Mouse (Mus musculus) liver, embryonic 16.5 days (tissue): ENCODE data around the gene Gm28048. TPM values are rescaled to one million over a fixed set of nuclear protein-coding genes. Genes with fewer than 3 reads are reported as not detected.
A peak's percentile ranks its signal among the peaks of the same experiment; 100 is the strongest.

Experiments
- ATAC-seq: fragments of 200-750 bp; cut with Nextera tagmentation; 2 replicates; pipeline ENCODE4 v1.8.0; 2017; ENCODE audit warnings: low read depth, mild to moderate bottlenecking, moderate number of reproducible peaks, moderate library complexity
- H3K27ac ChIP-seq: fragments of 300-500 bp; sonication (generic); 2 replicates; pipeline ENCODE4 v1.5.1; 2014; ENCODE audit warnings: mild to moderate bottlenecking, low read length
- H3K27me3 ChIP-seq: fragments of 300-500 bp; sonication (generic); 2 replicates; pipeline ENCODE4 v1.6.1; 2014; ENCODE audit warnings: low read depth, low read length, mixed read lengths; ENCODE audit not compliant: control insufficient read depth, insufficient read depth
- H3K36me3 ChIP-seq: fragments of 300-500 bp; sonication (generic); 2 replicates; pipeline ENCODE4 v1.6.1; 2014; ENCODE audit warnings: mild to moderate bottlenecking; ENCODE audit not compliant: control insufficient read depth, insufficient read depth
- H3K4me1 ChIP-seq: fragments of 300-500 bp; sonication (generic); 2 replicates; pipeline ENCODE4 v1.6.1; 2014; ENCODE audit warnings: low read depth, low read length, mixed read lengths; ENCODE audit not compliant: control insufficient read depth
- H3K4me2 ChIP-seq: fragments of 300-500 bp; sonication (generic); 2 replicates; pipeline ENCODE4 v1.6.1; 2014; ENCODE audit warnings: low read depth, low read length, mixed read lengths
- H3K4me3 ChIP-seq: fragments of 300-500 bp; sonication (generic); 2 replicates; pipeline ENCODE4 v1.5.1; 2014; ENCODE audit warnings: low read depth, mild to moderate bottlenecking, low read length
- H3K9ac ChIP-seq: fragments of 300-500 bp; sonication (generic); 2 replicates; pipeline ENCODE4 v1.6.1; 2014; ENCODE audit warnings: low read depth, low read length
- H3K9me3 ChIP-seq: fragments of 300-500 bp; sonication (generic); replicated peaks from 2 replicates; pipeline ENCODE4 v1.6.1; 2016; ENCODE audit warnings: low read length; ENCODE audit not compliant: control insufficient read depth
- WGBS: fragments of 180-500 bp; shearing (Covaris S2); extraction: QIAGEN DNeasy Blood & Tissue Kit; methylation state at CpG from one replicate; pipeline ENCODE4 v1.1.7; 2014; ENCODE audit not compliant: insufficient replicate concordance; 5-methylcytosine and 5-hydroxymethylcytosine counted together
- polyA plus RNA-seq: library from polyadenylated mRNA; unstranded; fragments of >200 nt; fragmentation: Nextera tagmentation; extraction: Ambion mirVana; gene quantifications from 2 replicates; pipeline ENCODE4 v1.2.1, GENCODE M21; 2015

The Gm28048 gene
- polyA plus RNA-seq, 1 experiment from 2014 or later, result 6.4 TPM

DNA sequence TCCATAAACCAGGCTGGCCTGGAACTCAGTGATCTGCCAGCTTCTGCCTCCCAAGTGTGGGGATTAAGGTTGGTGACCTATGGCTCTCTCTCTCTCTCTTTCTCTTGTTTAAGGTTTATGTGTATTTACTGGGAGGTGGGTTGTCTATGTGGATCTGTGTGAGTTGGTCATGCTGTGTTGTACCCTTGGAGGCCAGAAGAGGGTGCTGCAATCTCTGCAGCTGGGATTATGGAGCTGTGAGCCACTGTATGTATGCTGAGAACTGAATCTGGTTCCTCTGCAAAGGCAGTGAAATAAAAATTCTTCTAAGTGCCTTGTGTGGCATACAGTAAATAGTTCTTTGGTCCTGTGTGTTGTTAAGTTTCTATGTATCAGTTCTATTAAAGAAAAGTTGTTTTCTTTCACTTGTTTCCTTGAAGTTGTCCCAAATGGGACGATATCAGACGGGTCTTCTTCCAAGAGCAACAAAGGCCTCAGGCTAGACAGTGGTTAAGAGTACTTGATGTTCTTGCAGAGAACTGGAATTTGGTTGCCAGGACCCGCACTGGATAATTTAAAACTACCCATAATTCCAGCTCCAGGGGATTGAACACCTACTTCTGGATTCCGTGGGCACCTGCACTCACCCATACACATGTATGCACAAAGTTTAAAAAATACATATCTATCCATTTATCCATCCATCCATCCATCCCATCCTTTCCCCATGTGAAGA lies 31.8 kb upstream of the Gm28048 start:
- Histone ChIP-seq H3K27me3 (no peaks in the 10 kb centered on the region), H3K4me2 (no peak overlapping the region), H3K9ac (no peak overlapping the region), H3K27ac (no peak overlapping the region), H3K4me1 (no peaks in the 10 kb centered on the region; the same call in 1 of the 2 replicates), H3K9me3 (no peaks in the 10 kb centered on the region), H3K4me3 (no peak overlapping the region), H3K36me3 (no peaks in the 10 kb centered on the region)
- ATAC-seq, result no peak
- 73% methylated on average over 4 of the region's 4 CpGs for WGBS

DNA sequence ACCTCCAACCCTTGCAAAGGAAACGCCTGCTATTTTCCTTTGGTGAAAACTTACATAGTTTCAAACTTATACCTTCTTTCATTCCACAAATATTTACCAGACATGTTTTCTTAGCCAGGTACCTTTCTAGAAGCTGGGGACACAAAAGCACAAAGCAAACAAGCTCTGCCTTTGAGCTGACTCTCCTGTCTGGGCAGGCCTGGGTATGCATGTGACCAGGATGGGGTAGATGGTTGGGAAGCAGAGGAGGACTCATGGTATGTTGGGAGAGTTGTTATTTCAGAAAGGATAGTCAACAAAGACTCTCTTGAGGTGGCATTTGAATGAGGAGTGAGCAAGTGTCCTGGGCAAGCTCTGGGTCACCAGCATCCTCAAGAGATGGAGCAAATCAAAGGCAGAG lies 31.2 kb upstream of the Gm28048 start:
- Histone ChIP-seq H3K4me2 (no peak overlapping the region), H3K27ac (no peak overlapping the region), H3K36me3 (no peaks in the 10 kb centered on the region), H3K9ac (no peak overlapping the region), H3K9me3 (no peaks in the 10 kb centered on the region), H3K27me3 (no peaks in the 10 kb centered on the region), H3K4me1 (no peaks in the 10 kb centered on the region; the same call in 1 of the 2 replicates), H3K4me3 (no peak overlapping the region)
- no peak for ATAC-seq
- WGBS, result 61% methylated on average over 1 of the region's 1 CpGs

- 16% methylated on average over 4 of the region's 4 CpGs for WGBS
- Histone ChIP-seq H3K27ac (no peak overlapping the region), H3K27me3 (no peaks in the 10 kb centered on the region), H3K4me1 (peaks cover 4% of the 10 kb centered on the region), H3K9me3 (no peaks in the 10 kb centered on the region), H3K4me3 (peak overlapping the region; percentile 68), H3K9ac (peak overlapping the region; percentile 81), H3K36me3 (peaks cover 10% of the 10 kb centered on the region), H3K4me2 (peak overlapping the region; percentile 86)
- no peak for ATAC-seq
Observed at GRCm38 (mm10) chr11:23008824-23009200, 26.9 kb upstream of the Gm28048 start.

DNA sequence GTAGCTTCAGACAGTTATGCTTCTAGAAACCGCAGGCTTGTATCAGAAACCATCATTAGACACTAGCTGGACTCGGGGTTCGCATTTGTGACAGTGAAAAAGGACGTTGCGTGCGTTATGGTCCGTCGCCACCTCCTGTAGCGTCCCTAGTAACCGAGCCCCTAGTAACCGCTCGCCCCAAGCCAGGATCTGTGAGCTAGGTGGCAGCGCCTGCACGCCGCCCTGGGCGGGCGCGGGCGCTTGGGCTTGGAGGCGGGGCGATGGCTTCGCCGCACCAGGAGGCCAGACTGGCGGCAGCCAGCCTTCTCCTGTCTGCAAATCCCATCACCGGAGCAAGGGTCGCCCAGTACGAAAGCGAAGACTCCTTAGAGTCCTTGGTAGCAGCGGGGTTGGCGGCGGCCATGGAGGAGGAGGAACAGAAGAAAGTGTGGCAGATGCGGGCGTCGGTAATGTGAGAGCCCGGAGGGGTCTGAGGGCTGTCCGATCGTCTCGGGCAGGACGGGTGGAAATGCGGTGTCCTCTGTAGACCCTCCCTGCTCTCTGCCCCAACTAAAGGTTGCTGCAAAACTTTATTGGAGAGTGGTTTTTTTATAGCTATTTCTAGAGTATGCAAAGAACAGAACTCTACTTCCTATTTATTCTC lies 26.4 kb upstream of the Gm28048 start:
- H3K27me3 ChIP-seq, result no peaks in the 10 kb centered on the region
- H3K4me3 ChIP-seq, result peak overlapping the region; percentile 68
- peak overlapping the region; percentile 91 for H3K27ac ChIP-seq
- under 1% methylated on average over 40 of the region's 40 CpGs for WGBS
- H3K4me1 ChIP-seq, result peaks cover 4% of the 10 kb centered on the region
- H3K36me3 ChIP-seq, result peaks cover 15% of the 10 kb centered on the region
- peak; percentile 86 for ATAC-seq
- H3K4me2 ChIP-seq, result peak overlapping the region; percentile 86
- peak overlapping the region; percentile 81 for H3K9ac ChIP-seq
- H3K9me3 ChIP-seq, result no peaks in the 10 kb centered on the region

GRCm38 (mm10) chr11:23007481-23008180 lies 25.7 kb upstream of the Gm28048 start, which contains the start of gene Fam161a:
Gene Fam161a, plus strand, starts transcription at chr11:23007531.
- H3K4me3 ChIP-seq, result peak within 1 kb of the TSS; percentile 68
- H3K9ac ChIP-seq, result peak within 1 kb of the TSS; percentile 81
- 1% methylated on average over 22 of the region's 22 CpGs for WGBS
- no peaks in the 10 kb centered on the region for H3K27me3 ChIP-seq
- peak; percentile 94 for ATAC-seq
- peak within 1 kb of the TSS; percentile 91 for H3K27ac ChIP-seq
- H3K4me2 ChIP-seq, result peak within 1 kb of the TSS; percentile 86
- H3K9me3 ChIP-seq, result no peaks in the 10 kb centered on the region
- H3K36me3 ChIP-seq, result peaks cover 17% of the 10 kb centered on the region
- H3K4me1 ChIP-seq, result peaks cover 4% of the 10 kb centered on the region

DNA sequence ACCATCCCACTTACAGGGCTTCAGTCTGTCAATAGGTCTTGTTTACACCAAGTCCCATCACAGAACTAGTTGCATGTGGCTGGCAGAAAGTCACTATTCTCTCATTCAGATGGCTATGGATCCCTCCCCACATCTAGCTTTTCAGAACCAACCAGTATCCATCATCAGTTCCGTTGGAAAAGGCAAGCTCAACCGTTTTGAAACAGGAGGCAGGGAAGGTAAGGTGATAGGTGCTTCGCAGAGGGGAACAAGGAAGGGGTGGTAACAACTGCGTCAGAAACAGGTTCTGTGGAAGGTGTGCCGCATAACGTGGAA lies 25.2 kb upstream of the Gm28048 start:
- Histone ChIP-seq H3K36me3 (peaks cover 22% of the 10 kb centered on the region), H3K4me2 (peak overlapping the region; percentile 86), H3K27me3 (no peaks in the 10 kb centered on the region), H3K4me3 (peak overlapping the region; percentile 68), H3K9ac (peak overlapping the region; percentile 55), H3K27ac (peak overlapping the region; percentile 91), H3K4me1 (peaks cover 4% of the 10 kb centered on the region), H3K9me3 (no peaks in the 10 kb centered on the region)
- peak; percentile 31 for ATAC-seq
- 2% methylated on average over 6 of the region's 6 CpGs for WGBS

DNA sequence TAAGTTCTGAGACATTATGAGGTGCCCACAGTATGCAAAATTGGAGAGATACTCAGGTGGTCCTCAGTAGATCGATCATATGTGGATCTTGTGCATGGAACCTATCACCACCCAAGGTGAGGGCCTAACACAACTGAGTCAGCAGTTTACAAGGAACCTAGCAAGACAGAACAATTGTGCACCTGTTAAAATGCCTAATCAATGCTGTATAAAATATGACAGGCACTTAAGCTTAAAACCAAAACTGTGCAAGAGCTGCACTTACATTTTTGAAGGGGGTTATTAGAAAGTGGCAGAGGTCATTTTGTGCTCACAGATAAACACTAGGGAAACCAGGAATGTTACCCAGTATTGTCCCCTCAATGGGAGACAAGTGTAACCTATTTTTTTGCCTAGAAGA lies 23.4 kb upstream of the Gm28048 start:
- Histone ChIP-seq H3K27me3 (no peaks in the 10 kb centered on the region), H3K36me3 (peaks cover 37% of the 10 kb centered on the region), H3K4me2 (no peak overlapping the region), H3K9me3 (no peaks in the 10 kb centered on the region), H3K27ac (no peak overlapping the region), H3K9ac (no peak overlapping the region), H3K4me1 (peaks cover 4% of the 10 kb centered on the region), H3K4me3 (no peak overlapping the region)
- WGBS, result 74% methylated on average over 1 of the region's 1 CpGs
- no peak for ATAC-seq

GRCm38 (mm10) chr11:22998308-22998707 lies 16.4 kb upstream of the Gm28048 start:
- no peak overlapping the region for H3K4me3 ChIP-seq
- peaks cover 12% of the 10 kb centered on the region for H3K4me1 ChIP-seq
- no peak overlapping the region for H3K9ac ChIP-seq
- H3K27ac ChIP-seq, result peak overlapping the region; percentile 85
- ATAC-seq, result peak; percentile 98
- 37% methylated on average over 1 of the region's 1 CpGs for WGBS
- peaks cover 66% of the 10 kb centered on the region for H3K36me3 ChIP-seq
- H3K9me3 ChIP-seq, result no peaks in the 10 kb centered on the region
- peak overlapping the region; percentile 53 for H3K4me2 ChIP-seq
- no peaks in the 10 kb centered on the region for H3K27me3 ChIP-seq

DNA sequence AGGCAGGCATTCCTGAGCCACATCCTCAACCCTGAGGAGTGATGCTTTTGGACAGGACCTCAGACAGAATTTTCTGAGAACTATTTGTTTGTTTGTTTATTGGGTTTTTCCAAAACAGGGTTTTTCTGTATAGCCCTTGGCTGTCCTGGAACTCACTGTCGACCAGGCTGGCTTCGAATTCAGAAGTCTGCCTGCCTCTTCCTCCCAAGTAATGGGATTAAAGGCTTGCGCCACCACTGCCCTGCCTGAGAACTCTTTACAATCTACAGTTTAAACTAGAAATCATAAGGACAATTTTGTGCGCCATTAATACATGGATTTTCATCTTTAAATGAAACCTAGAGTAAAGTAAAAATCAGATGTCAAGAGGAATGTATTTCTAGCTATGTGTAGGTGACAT lies 13.6 kb upstream of the Gm28048 start:
- no peak overlapping the region for H3K27ac ChIP-seq
- H3K4me3 ChIP-seq, result no peak overlapping the region
- no peak overlapping the region for H3K9ac ChIP-seq
- ATAC-seq, result no peak
- H3K4me1 ChIP-seq, result peaks cover 20% of the 10 kb centered on the region
- 84% methylated on average over 4 of the region's 4 CpGs for WGBS
- H3K9me3 ChIP-seq, result no peaks in the 10 kb centered on the region
- H3K4me2 ChIP-seq, result no peak overlapping the region
- no peaks in the 10 kb centered on the region for H3K27me3 ChIP-seq
- H3K36me3 ChIP-seq, result peaks cover 46% of the 10 kb centered on the region
